Mouse (Mus musculus) c-Kit-positive CD71-negative TER-119-negative erythroid progenitor cells, embryonic 14.5 days (primary cell): ENCODE measurements around the gene Tmem220.

Experiments used
- DNase-seq: peaks from one replicate; pipeline ENCODE4 v3.0.0-alpha.2; 2013; ENCODE audit warnings: low read depth

The Tmem220 gene

GRCm38 (mm10) chr11:67062726-67063125 lies 37.8 kb downstream of the Tmem220 start:
- no peak for DNase-seq

- DNase-seq, result no peak
These were observed 42.8 kb downstream of the Tmem220 start for GRCm38 (mm10) chr11:67067741-67068140.

GRCm38 (mm10) chr11:67072615-67073130 lies 47.7 kb downstream of the Tmem220 start:
- DNase-seq, result no peak

GRCm38 (mm10) chr11:67075036-67075435 lies 50.1 kb downstream of the Tmem220 start:
- no peak for DNase-seq

GRCm38 (mm10) chr11:67076781-67077180 lies 51.8 kb downstream of the Tmem220 start:
- no peak for DNase-seq

- no peak for DNase-seq
These were observed 52.5 kb downstream of the Tmem220 start for GRCm38 (mm10) chr11:67077435-67077834.

- DNase-seq, result no peak
These were observed 53.0 kb downstream of the Tmem220 start, which contains the start of gene Myh3 for GRCm38 (mm10) chr11:67078000-67078399. Myh3 (plus strand) TSS chr11:67078300.

- no peak for DNase-seq
These were observed 53.9 kb downstream of the Tmem220 start for GRCm38 (mm10) chr11:67078888-67079287.

GRCm38 (mm10) chr11:67079740-67080139 lies 54.8 kb downstream of the Tmem220 start:
- no peak for DNase-seq

GRCm38 (mm10) chr11:67080168-67080567 lies 55.2 kb downstream of the Tmem220 start:
- DNase-seq, result peak; percentile 34

GRCm38 (mm10) chr11:67081125-67081649 lies 56.2 kb downstream of the Tmem220 start:
- peak; percentile 17 for DNase-seq

GRCm38 (mm10) chr11:67082188-67082587 lies 57.2 kb downstream of the Tmem220 start:
- no peak for DNase-seq

GRCm38 (mm10) chr11:67082793-67083192 lies 57.8 kb downstream of the Tmem220 start:
- no peak for DNase-seq

- no peak for DNase-seq
These were observed 58.3 kb downstream of the Tmem220 start for GRCm38 (mm10) chr11:67083239-67083638.

GRCm38 (mm10) chr11:67083712-67084340 lies 58.9 kb downstream of the Tmem220 start:
- no peak for DNase-seq
